Mouse (Mus musculus): ENCODE measurements at regions not wholly inside any gene's neighbourhood (a gene's known extent, or its start where the extent isn't known, plus 50 kb on each side); places are given as distances from the start of the nearest gene placed in this dataset.

GRCm38 (mm10) chr3:41172306-41173215, 89.7 kb upstream of the Pgrmc2 start:
- ATAC-seq (ENCODE audit: insufficient read depth): no peak
- no peak overlapping the region for H3K9ac ChIP-seq
- 71% methylated on average over 11 of the region's 11 CpGs for WGBS (ENCODE audit: insufficient replicate concordance)
- no peak overlapping the region for H3K4me3 ChIP-seq (replicated peaks)
- no peak overlapping the region for H3K4me2 ChIP-seq
- H3K36me3 ChIP-seq (replicated peaks): no peaks in the 10 kb centered on the region
- peak overlapping the region; percentile 98; the same call in 1 of the 2 replicates for H3K27ac ChIP-seq (replicated peaks)
- no peaks in the 10 kb centered on the region for H3K27me3 ChIP-seq
- peaks cover 59% of the 10 kb centered on the region for H3K4me1 ChIP-seq (replicated peaks)
- no peaks in the 10 kb centered on the region for H3K9me3 ChIP-seq (replicated peaks)

- Histone ChIP-seq H3K9ac (no peak overlapping the region), H3K27me3 (no peaks in the 10 kb centered on the region), H3K27ac (replicated peaks) (peak overlapping the region; percentile 98), H3K4me1 (replicated peaks) (peaks cover 64% of the 10 kb centered on the region), H3K4me3 (replicated peaks) (no peak overlapping the region), H3K9me3 (replicated peaks) (no peaks in the 10 kb centered on the region), H3K4me2 (no peak overlapping the region), H3K36me3 (replicated peaks) (no peaks in the 10 kb centered on the region)
- 79% methylated on average over 4 of the region's 4 CpGs for WGBS (ENCODE audit: insufficient replicate concordance)
- no peak for ATAC-seq (ENCODE audit: insufficient read depth)
These were observed 88.9 kb upstream of the Pgrmc2 start for GRCm38 (mm10) chr3:41171772-41172171.

GRCm38 (mm10) chr3:41171310-41171709, 88.5 kb upstream of the Pgrmc2 start:
- H3K9me3 ChIP-seq (replicated peaks): no peaks in the 10 kb centered on the region
- peaks cover 64% of the 10 kb centered on the region for H3K4me1 ChIP-seq (replicated peaks)
- H3K9ac ChIP-seq: no peak overlapping the region
- no peaks in the 10 kb centered on the region for H3K36me3 ChIP-seq (replicated peaks)
- peak; percentile 49 for ATAC-seq (ENCODE audit: insufficient read depth)
- H3K27me3 ChIP-seq: no peaks in the 10 kb centered on the region
- 49% methylated on average over 4 of the region's 4 CpGs for WGBS (ENCODE audit: insufficient replicate concordance)
- peak overlapping the region; percentile 98 for H3K27ac ChIP-seq (replicated peaks)
- no peak overlapping the region for H3K4me2 ChIP-seq
- no peak overlapping the region for H3K4me3 ChIP-seq (replicated peaks)

DNA sequence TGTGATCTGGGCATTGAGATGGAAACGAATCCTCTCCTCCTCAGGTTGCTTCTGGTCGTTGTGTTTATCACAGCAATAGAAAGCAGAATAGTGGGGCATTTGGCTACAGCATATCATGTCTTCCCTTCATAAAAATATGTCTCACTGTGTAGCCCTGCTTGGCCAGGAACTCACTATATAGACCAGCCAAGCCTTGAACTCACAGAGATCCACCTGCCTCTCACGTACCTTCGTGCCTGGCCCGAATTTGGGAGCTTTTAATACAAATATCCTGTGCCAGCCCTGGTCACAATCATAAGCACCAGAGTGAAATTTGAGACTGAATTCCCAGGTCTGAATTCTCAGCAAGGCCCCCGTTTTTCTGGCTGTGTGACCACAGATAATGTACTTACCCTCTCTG, 87.7 kb upstream of the Pgrmc2 start:
- no peak for ATAC-seq (ENCODE audit: insufficient read depth)
- H3K4me3 ChIP-seq (replicated peaks): no peak overlapping the region
- H3K4me1 ChIP-seq (replicated peaks): peaks cover 64% of the 10 kb centered on the region
- H3K9ac ChIP-seq: no peak overlapping the region
- H3K27ac ChIP-seq (replicated peaks): peak overlapping the region; percentile 98
- H3K36me3 ChIP-seq (replicated peaks): no peaks in the 10 kb centered on the region
- H3K27me3 ChIP-seq: no peaks in the 10 kb centered on the region
- WGBS (ENCODE audit: insufficient replicate concordance): 72% methylated on average over 6 of the region's 6 CpGs
- no peaks in the 10 kb centered on the region for H3K9me3 ChIP-seq (replicated peaks)
- H3K4me2 ChIP-seq: no peak overlapping the region

- peak; percentile 96 for ATAC-seq (ENCODE audit: insufficient read depth)
- Histone ChIP-seq H3K4me2 (peak overlapping the region; percentile 56), H3K4me1 (replicated peaks) (peaks cover 74% of the 10 kb centered on the region), H3K27me3 (no peaks in the 10 kb centered on the region), H3K36me3 (replicated peaks) (no peaks in the 10 kb centered on the region), H3K9me3 (replicated peaks) (no peaks in the 10 kb centered on the region), H3K27ac (replicated peaks) (peak overlapping the region; percentile 98), H3K4me3 (replicated peaks) (peak overlapping the region; percentile 5; the same call in 1 of the 2 replicates), H3K9ac (peak overlapping the region; percentile 48)
- WGBS (ENCODE audit: insufficient replicate concordance): 34% methylated on average over 10 of the region's 10 CpGs
These were observed 86.6 kb upstream of the Pgrmc2 start for GRCm38 (mm10) chr3:41169430-41169829.

GRCm38 (mm10) chr3:41168181-41168967, 85.5 kb upstream of the Pgrmc2 start:
- H3K9me3 ChIP-seq (replicated peaks): no peaks in the 10 kb centered on the region
- no peaks in the 10 kb centered on the region for H3K36me3 ChIP-seq (replicated peaks)
- no peak overlapping the region for H3K4me2 ChIP-seq
- H3K4me1 ChIP-seq (replicated peaks): peaks cover 79% of the 10 kb centered on the region
- no peak for ATAC-seq (ENCODE audit: insufficient read depth)
- 76% methylated on average over 11 of the region's 11 CpGs for WGBS (ENCODE audit: insufficient replicate concordance)
- peak overlapping the region; percentile 98 for H3K27ac ChIP-seq (replicated peaks)
- no peak overlapping the region for H3K9ac ChIP-seq
- H3K4me3 ChIP-seq (replicated peaks): no peak overlapping the region
- H3K27me3 ChIP-seq: no peaks in the 10 kb centered on the region

GRCm38 (mm10) chr3:41167476-41167875, 84.6 kb upstream of the Pgrmc2 start:
- H3K9ac ChIP-seq: no peak overlapping the region
- H3K36me3 ChIP-seq (replicated peaks): no peaks in the 10 kb centered on the region
- ATAC-seq (ENCODE audit: insufficient read depth): no peak
- no peak overlapping the region for H3K27ac ChIP-seq (replicated peaks)
- H3K4me3 ChIP-seq (replicated peaks): no peak overlapping the region
- no peaks in the 10 kb centered on the region for H3K9me3 ChIP-seq (replicated peaks)
- WGBS (ENCODE audit: insufficient replicate concordance): 85% methylated on average over 3 of the region's 3 CpGs
- H3K27me3 ChIP-seq: no peaks in the 10 kb centered on the region
- H3K4me2 ChIP-seq: no peak overlapping the region
- peaks cover 79% of the 10 kb centered on the region for H3K4me1 ChIP-seq (replicated peaks)

- no peak overlapping the region for H3K4me3 ChIP-seq (replicated peaks)
- no peaks in the 10 kb centered on the region for H3K9me3 ChIP-seq (replicated peaks)
- H3K36me3 ChIP-seq (replicated peaks): no peaks in the 10 kb centered on the region
- no peak overlapping the region for H3K9ac ChIP-seq
- no peaks in the 10 kb centered on the region for H3K27me3 ChIP-seq
- H3K27ac ChIP-seq (replicated peaks): peak overlapping the region; percentile 73; the same call in 1 of the 2 replicates
- no peak overlapping the region for H3K4me2 ChIP-seq
- no peak for ATAC-seq (ENCODE audit: insufficient read depth)
- 76% methylated on average over 7 of the region's 7 CpGs for WGBS (ENCODE audit: insufficient replicate concordance)
- H3K4me1 ChIP-seq (replicated peaks): peaks cover 54% of the 10 kb centered on the region
These were observed 81.9 kb upstream of the Pgrmc2 start for GRCm38 (mm10) chr3:41164736-41165135.

GRCm38 (mm10) chr3:41163767-41164166, 80.9 kb upstream of the Pgrmc2 start:
- H3K4me3 ChIP-seq (replicated peaks): no peak overlapping the region
- H3K9ac ChIP-seq: no peak overlapping the region
- no peaks in the 10 kb centered on the region for H3K9me3 ChIP-seq (replicated peaks)
- 10% methylated on average over 3 of the region's 3 CpGs for WGBS (ENCODE audit: insufficient replicate concordance)
- H3K36me3 ChIP-seq (replicated peaks): no peaks in the 10 kb centered on the region
- no peak overlapping the region for H3K4me2 ChIP-seq
- H3K27me3 ChIP-seq: no peaks in the 10 kb centered on the region
- H3K27ac ChIP-seq (replicated peaks): peak overlapping the region; percentile 73
- H3K4me1 ChIP-seq (replicated peaks): peaks cover 45% of the 10 kb centered on the region
- peak; percentile 91 for ATAC-seq (ENCODE audit: insufficient read depth)

GRCm38 (mm10) chr3:41162514-41162913, 79.7 kb upstream of the Pgrmc2 start:
- Histone ChIP-seq H3K4me3 (replicated peaks) (no peak overlapping the region), H3K27ac (replicated peaks) (peak overlapping the region; percentile 73; the same call in 1 of the 2 replicates), H3K9me3 (replicated peaks) (no peaks in the 10 kb centered on the region), H3K36me3 (replicated peaks) (no peaks in the 10 kb centered on the region), H3K4me1 (replicated peaks) (peaks cover 43% of the 10 kb centered on the region), H3K27me3 (no peaks in the 10 kb centered on the region), H3K4me2 (no peak overlapping the region), H3K9ac (no peak overlapping the region)
- ATAC-seq (ENCODE audit: insufficient read depth): no peak
- WGBS (ENCODE audit: insufficient replicate concordance): 72% methylated on average over 1 of the region's 1 CpGs

GRCm38 (mm10) chr3:41160648-41161047, 77.8 kb upstream of the Pgrmc2 start:
- ATAC-seq (ENCODE audit: insufficient read depth): no peak
- Histone ChIP-seq H3K27ac (replicated peaks) (no peak overlapping the region), H3K4me3 (replicated peaks) (no peak overlapping the region), H3K27me3 (no peaks in the 10 kb centered on the region), H3K4me2 (no peak overlapping the region), H3K9me3 (replicated peaks) (no peaks in the 10 kb centered on the region), H3K36me3 (replicated peaks) (no peaks in the 10 kb centered on the region), H3K9ac (no peak overlapping the region), H3K4me1 (replicated peaks) (peaks cover 53% of the 10 kb centered on the region)

Measured in liver, embryonic 15.5 days (tissue).